Mouse (Mus musculus) heart, embryonic 16.5 days (tissue): ENCODE data around the gene Ccl25. TPM values are rescaled to one million over a fixed set of nuclear protein-coding genes. Genes with fewer than 3 reads are reported as not detected.
"Not testable (repeated sequence)": the region's sequence is repeated elsewhere in the genome, so short reads cannot be mapped to it uniquely, and the experiment has no call there.

Experiments used
- ATAC-seq: fragments of 200-750 bp; cut with Nextera tagmentation; replicated peaks from 2 replicates; pipeline ENCODE4 v1.8.0; 2017; ENCODE audit warnings: moderate number of reproducible peaks; ENCODE audit not compliant: insufficient read depth, low FRiP score; ENCODE audit errors: extremely low read depth
- H3K27ac ChIP-seq: fragments of 300-500 bp; sonication (generic); 2 replicates; pipeline ENCODE4 v1.5.1; 2014; ENCODE audit warnings: mild to moderate bottlenecking, low read length, control low read depth, moderate library complexity
- H3K27me3 ChIP-seq: fragments of 300-500 bp; sonication (generic); 2 replicates; pipeline ENCODE4 v1.6.1; 2014; ENCODE audit warnings: low read length, mixed read lengths; ENCODE audit not compliant: control insufficient read depth, insufficient read depth
- H3K36me3 ChIP-seq: fragments of 300-500 bp; sonication (generic); 2 replicates; pipeline ENCODE4 v1.6.1; 2014; ENCODE audit not compliant: control insufficient read depth, insufficient read depth
- H3K4me1 ChIP-seq: fragments of 300-500 bp; sonication (generic); 2 replicates; pipeline ENCODE4 v1.6.1; 2014; ENCODE audit warnings: low read length, mixed read lengths; ENCODE audit not compliant: control insufficient read depth, insufficient read depth
- H3K4me2 ChIP-seq: fragments of 300-500 bp; sonication (generic); 2 replicates; pipeline ENCODE4 v1.6.1; 2014; ENCODE audit warnings: low read depth, mild to moderate bottlenecking, control low read depth, low read length
- H3K4me3 ChIP-seq: fragments of 300-500 bp; sonication (generic); 2 replicates; pipeline ENCODE4 v1.5.1; 2014; ENCODE audit warnings: mild to moderate bottlenecking, control low read depth, low read length
- H3K9ac ChIP-seq: fragments of 300-500 bp; sonication (generic); 2 replicates; pipeline ENCODE4 v1.6.1; 2014; ENCODE audit warnings: low read length, control low read depth
- H3K9me3 ChIP-seq: fragments of 300-500 bp; sonication (generic); replicated peaks from 2 replicates; pipeline ENCODE4 v1.6.1; 2016; ENCODE audit warnings: low read length; ENCODE audit not compliant: control insufficient read depth
- WGBS: fragments of 180-500 bp; shearing (Covaris S2); extraction: QIAGEN DNeasy Blood & Tissue Kit; methylation state at CpG from one replicate; pipeline ENCODE4 v1.1.7; 2014; 5-methylcytosine and 5-hydroxymethylcytosine counted together
- polyA plus RNA-seq: library from polyadenylated mRNA; unstranded; fragments of >200 nt; fragmentation: Nextera tagmentation; extraction: Ambion mirVana; gene quantifications from 2 replicates; pipeline ENCODE4 v1.2.1, GENCODE M21; 2015

The Ccl25 gene
- polyA plus RNA-seq, 1 experiment from 2014 or later, result 79.9 TPM

- H3K36me3 ChIP-seq, result no peaks in the 10 kb centered on the region
- WGBS, result 77% methylated on average over 2 of the region's 2 CpGs
- ATAC-seq, result no peak
Measured at GRCm38 (mm10) chr8:4372657-4373056, 47.6 kb downstream of the Ccl25 start.

GRCm38 (mm10) chr8:4401442-4401841, 76.4 kb downstream of the Ccl25 start:
- H3K27ac ChIP-seq, result no peak overlapping the region
- no peaks in the 10 kb centered on the region for H3K36me3 ChIP-seq
- peaks cover 9% of the 10 kb centered on the region for H3K4me1 ChIP-seq
- no peaks in the 10 kb centered on the region for H3K27me3 ChIP-seq
- no peak overlapping the region for H3K4me3 ChIP-seq
- 83% methylated on average over 2 of the region's 2 CpGs for WGBS
- no peak overlapping the region for H3K9ac ChIP-seq
- H3K9me3 ChIP-seq, result 0 out of 2 replicates have a peak, but pooled peaks cover 2% of the 10 kb centered on the region
- H3K4me2 ChIP-seq, result no peak overlapping the region
- no peak for ATAC-seq

More at GRCm38 (mm10) chr8:4372657-4373056, 47.6 kb downstream of the Ccl25 start:
- Histone ChIP-seq H3K9me3 (no peaks in the 10 kb centered on the region), H3K4me1 (no peaks in the 10 kb centered on the region), H3K9ac (no peak overlapping the region), H3K4me3 (no peak overlapping the region), H3K27ac (no peak overlapping the region), H3K4me2 (no peak overlapping the region), H3K27me3 (no peaks in the 10 kb centered on the region)

- H3K4me1 ChIP-seq, result peaks cover 9% of the 10 kb centered on the region
Measured at GRCm38 (mm10) chr8:4403960-4404879, 79.2 kb downstream of the Ccl25 start.

GRCm38 (mm10) chr8:4404880-4405261, 79.9 kb downstream of the Ccl25 start:
- WGBS, result 9% methylated on average over 16 of the region's 16 CpGs
- Histone ChIP-seq H3K9me3 (0 out of 2 replicates have a peak, but pooled peaks cover 2% of the 10 kb centered on the region), H3K4me1 (peaks cover 9% of the 10 kb centered on the region), H3K27me3 (no peaks in the 10 kb centered on the region), H3K27ac (peak overlapping the region; percentile 74), H3K4me3 (peak overlapping the region; percentile 60), H3K9ac (peak overlapping the region; percentile 75), H3K36me3 (no peaks in the 10 kb centered on the region), H3K4me2 (peak overlapping the region; percentile 79)
- peak; percentile 74 for ATAC-seq

More at GRCm38 (mm10) chr8:4403960-4404879, 79.2 kb downstream of the Ccl25 start:
- no peaks in the 10 kb centered on the region for H3K27me3 ChIP-seq
- peak; percentile 71 for ATAC-seq
- H3K36me3 ChIP-seq, result no peaks in the 10 kb centered on the region
- peak overlapping the region; percentile 74 for H3K27ac ChIP-seq
- peak overlapping the region; percentile 60 for H3K4me3 ChIP-seq
- H3K4me2 ChIP-seq, result peak overlapping the region; percentile 79
- peak overlapping the region; percentile 75 for H3K9ac ChIP-seq
- 19% methylated on average over 19 of the region's 19 CpGs for WGBS
- H3K9me3 ChIP-seq, result 0 out of 2 replicates have a peak, but pooled peaks cover 2% of the 10 kb centered on the region

- not testable (repeated sequence) for H3K9ac ChIP-seq, H3K4me2 ChIP-seq, H3K4me3 ChIP-seq, H3K27me3 ChIP-seq, ATAC-seq, H3K27ac ChIP-seq, H3K36me3 ChIP-seq, H3K9me3 ChIP-seq
- H3K4me1 ChIP-seq, result peaks cover 16% of the 10 kb centered on the region
- WGBS, result 60% methylated on average over 6 of the region's 6 CpGs
Measured at GRCm38 (mm10) chr8:4408425-4408824, 83.4 kb downstream of the Ccl25 start.

Other genes starting within 250 kb of the Ccl25 start
- 0.12 TPM in 1 of 2 replicates, not detected in the other for gene Cd209f, start 219.4 kb upstream of the Ccl25 start, polyA plus RNA-seq
- not detected in 2 replicates for gene Cd209g, start 191.1 kb upstream of the Ccl25 start, polyA plus RNA-seq
- 15.0 and 16.7 TPM in 2 replicates for gene Evi5l, start 158.6 kb upstream of the Ccl25 start, polyA plus RNA-seq
- gene Prr36, start 107.8 kb upstream of the Ccl25 start, polyA plus RNA-seq, result 0.25 and 0.80 TPM in 2 replicates
- 0.39 and 0.54 TPM in 2 replicates for gene Lrrc8e, start 98.4 kb upstream of the Ccl25 start, polyA plus RNA-seq
- gene Map2k7, start 86.5 kb upstream of the Ccl25 start, polyA plus RNA-seq, result 20.8 and 25.0 TPM in 2 replicates
- 0.42 and 0.81 TPM in 2 replicates for gene Gm49320, start 86.3 kb upstream of the Ccl25 start, polyA plus RNA-seq
- 3.0 and 3.6 TPM in 2 replicates for gene Tgfbr3l, start 77.0 kb upstream of the Ccl25 start, polyA plus RNA-seq
- 41.9 and 42.5 TPM in 2 replicates for gene Snapc2, start 72.1 kb upstream of the Ccl25 start, polyA plus RNA-seq
- gene Ctxn1, start 65.9 kb upstream of the Ccl25 start, polyA plus RNA-seq, result 27.5 and 28.4 TPM in 2 replicates
- gene Timm44, start 49.3 kb upstream of the Ccl25 start, polyA plus RNA-seq, result 70.6 and 75.5 TPM in 2 replicates
- 155 and 168 TPM in 2 replicates for gene Elavl1, start 203 bp downstream of the Ccl25 start, polyA plus RNA-seq
- 43.9 and 50.1 TPM in 2 replicates for gene Cers4, start 167.8 kb downstream of the Ccl25 start, polyA plus RNA-seq